Mouse (Mus musculus): Measurements from ENCODE around the gene Ntsr1. TPM values are rescaled to one million over a fixed set of nuclear protein-coding genes. Genes with fewer than 3 reads are reported as not detected.

Gene Ntsr1
- polyA plus RNA-seq, 1 experiment = 3.6 TPM

DNA sequence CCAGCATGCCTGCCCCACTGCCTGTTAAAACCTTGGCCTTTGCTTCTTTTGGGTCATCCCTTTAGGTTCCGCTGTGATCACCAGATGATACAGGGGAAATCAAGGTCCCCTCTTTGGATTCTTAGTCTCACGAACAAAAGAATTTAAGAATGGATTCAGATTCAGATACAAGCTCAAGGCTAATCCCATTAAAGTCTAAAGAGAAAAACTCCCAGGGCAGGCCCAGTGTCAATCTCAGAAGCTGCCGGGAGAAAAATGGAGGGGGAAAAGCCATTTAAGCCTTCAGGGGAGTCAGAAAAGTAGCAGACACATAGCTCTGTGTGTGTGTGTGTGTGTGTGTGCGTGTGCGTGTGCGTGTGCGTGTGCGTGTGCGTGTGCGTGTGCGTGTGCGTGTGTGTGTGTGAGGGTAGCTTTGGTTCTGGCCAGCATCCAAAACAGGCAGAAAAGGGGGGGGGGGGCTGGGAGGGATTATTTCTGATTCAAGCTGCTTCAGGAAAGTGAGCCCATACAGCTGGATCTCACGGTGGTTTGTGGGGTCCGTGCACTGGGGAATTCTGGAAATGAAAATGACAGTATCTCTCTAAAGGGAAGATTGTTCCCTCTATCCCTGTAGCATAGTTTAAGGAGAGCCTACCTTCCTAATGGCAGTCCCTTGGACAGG, 8.8 kb downstream of the Ntsr1 start:
- no peak for TF ChIP-seq POLR2A (IDR thresholded peaks at IDR 0.05; ENCODE audit: borderline replicate concordance, extremely low read depth, insufficient read depth, insufficient read length, poor library complexity, severe bottlenecking)
- TF ChIP-seq CTCF (IDR thresholded peaks at IDR 0.05; ENCODE audit: borderline replicate concordance, extremely low read depth, insufficient read depth, insufficient read length) = no peak
- peak; percentile 66 for DNase-seq (ENCODE audit: low read depth)

DNA sequence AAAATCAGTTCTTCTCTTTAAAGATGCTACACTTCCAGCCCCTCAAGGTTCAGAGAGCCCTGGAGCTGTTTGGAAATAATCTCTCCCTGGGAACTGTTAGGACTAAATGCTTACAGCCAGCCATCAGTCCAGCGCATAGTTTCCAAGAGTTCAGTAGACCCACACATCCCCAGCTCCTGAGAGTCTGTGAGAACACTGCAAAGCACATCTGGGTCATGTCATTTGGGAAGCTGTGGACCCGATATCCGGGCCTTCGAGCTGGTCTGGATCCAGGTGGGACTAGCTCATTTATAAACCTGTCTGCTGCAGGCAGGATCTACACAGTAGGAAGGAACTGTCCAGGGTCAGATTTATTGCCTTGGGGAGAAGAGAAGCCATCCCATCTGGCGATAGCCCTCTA, 11.1 kb downstream of the Ntsr1 start:
- no peak for DNase-seq (ENCODE audit: low read depth)
- TF ChIP-seq POLR2A (IDR thresholded peaks at IDR 0.05; ENCODE audit: borderline replicate concordance, extremely low read depth, insufficient read depth, insufficient read length, poor library complexity, severe bottlenecking) = no peak
- TF ChIP-seq CTCF (IDR thresholded peaks at IDR 0.05; ENCODE audit: borderline replicate concordance, extremely low read depth, insufficient read depth, insufficient read length) = no peak

DNA sequence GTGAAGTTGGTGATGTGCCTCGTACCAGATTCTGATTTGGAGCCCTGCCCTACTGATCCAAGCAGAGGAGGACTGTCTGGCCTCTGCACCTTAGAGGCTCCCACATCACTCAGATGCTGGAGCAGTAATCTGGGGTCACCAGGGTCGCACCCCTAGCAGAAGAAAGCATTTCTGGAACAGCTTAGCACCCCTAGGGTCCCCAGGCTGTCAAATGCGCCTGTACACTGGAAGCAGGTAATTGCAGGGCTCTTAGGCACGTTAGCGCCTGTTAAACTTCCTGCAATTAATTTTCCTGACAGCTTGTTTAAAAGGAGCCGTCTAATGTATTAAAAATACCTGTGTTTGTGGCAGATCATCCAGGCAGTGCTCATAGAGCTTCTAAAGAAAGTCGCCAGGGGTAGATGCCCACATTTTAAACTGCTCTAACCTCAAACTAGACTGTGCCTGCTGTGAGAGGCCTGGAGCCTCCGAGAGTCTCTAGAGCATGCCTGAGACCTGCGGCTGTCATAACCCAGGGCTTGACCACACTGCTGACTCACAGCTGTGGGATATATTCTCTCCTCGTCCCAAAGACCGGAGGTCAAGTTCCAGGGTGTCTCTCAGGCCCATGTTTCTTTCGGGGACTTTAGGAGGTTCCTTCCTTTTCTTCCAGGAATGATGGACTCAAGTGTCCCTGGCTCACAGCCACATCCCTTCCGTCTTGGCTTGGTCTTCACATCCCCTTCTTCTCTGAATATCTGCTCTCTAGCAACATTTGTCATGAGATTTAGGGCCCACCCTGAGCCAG, 12.3 kb downstream of the Ntsr1 start:
- DNase-seq (ENCODE audit: low read depth) = peak; percentile 29
- TF ChIP-seq CTCF (IDR thresholded peaks at IDR 0.05; ENCODE audit: borderline replicate concordance, extremely low read depth, insufficient read depth, insufficient read length) = no peak
- no peak for TF ChIP-seq POLR2A (IDR thresholded peaks at IDR 0.05; ENCODE audit: borderline replicate concordance, extremely low read depth, insufficient read depth, insufficient read length, poor library complexity, severe bottlenecking)

DNA sequence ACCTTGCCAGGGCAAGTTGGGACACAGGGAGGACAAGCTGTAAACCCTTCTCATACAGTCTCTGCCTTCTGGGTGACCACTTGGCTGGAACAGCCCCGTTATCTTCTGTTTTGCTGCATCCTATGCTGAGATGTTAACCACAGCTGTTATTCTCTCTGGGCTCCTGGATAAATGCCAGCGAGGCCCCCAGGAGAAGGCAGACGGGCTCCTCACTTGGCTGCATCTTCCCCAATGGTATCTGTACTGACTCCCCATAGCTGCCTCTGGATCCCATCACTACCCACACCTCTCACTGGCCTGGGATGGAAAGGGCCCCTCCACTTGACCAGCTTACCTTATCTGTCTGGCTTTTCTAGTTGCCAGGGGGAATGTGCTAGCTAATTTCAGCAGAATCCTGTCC, 13.2 kb downstream of the Ntsr1 start:
- TF ChIP-seq POLR2A (IDR thresholded peaks at IDR 0.05; ENCODE audit: borderline replicate concordance, extremely low read depth, insufficient read depth, insufficient read length, poor library complexity, severe bottlenecking) (no peak), CTCF (IDR thresholded peaks at IDR 0.05; ENCODE audit: borderline replicate concordance, extremely low read depth, insufficient read depth, insufficient read length) (no peak)
- no peak for DNase-seq (ENCODE audit: low read depth)

DNA sequence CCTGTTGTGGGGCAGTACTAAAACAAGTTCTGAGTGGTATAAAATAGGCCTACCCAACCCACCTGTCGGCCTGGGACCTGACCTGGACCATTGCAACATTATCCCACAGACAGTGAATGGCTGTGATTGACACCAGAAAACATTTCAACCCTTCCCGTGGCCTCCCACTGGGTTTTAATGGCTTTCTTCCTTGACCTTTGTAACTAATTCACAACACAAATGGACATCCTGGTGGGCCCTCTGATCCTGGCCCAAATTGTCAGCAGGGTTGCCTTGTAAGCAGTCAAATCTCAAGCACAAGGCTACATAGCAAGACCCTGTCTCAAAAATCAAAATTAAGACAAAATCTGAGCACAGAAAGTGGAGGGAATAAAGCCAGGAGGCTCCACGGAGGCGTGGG, 14.1 kb downstream of the Ntsr1 start:
- TF ChIP-seq CTCF (IDR thresholded peaks at IDR 0.05; ENCODE audit: borderline replicate concordance, extremely low read depth, insufficient read depth, insufficient read length) (no peak), POLR2A (IDR thresholded peaks at IDR 0.05; ENCODE audit: borderline replicate concordance, extremely low read depth, insufficient read depth, insufficient read length, poor library complexity, severe bottlenecking) (no peak)
- DNase-seq (ENCODE audit: low read depth) = no peak

DNA sequence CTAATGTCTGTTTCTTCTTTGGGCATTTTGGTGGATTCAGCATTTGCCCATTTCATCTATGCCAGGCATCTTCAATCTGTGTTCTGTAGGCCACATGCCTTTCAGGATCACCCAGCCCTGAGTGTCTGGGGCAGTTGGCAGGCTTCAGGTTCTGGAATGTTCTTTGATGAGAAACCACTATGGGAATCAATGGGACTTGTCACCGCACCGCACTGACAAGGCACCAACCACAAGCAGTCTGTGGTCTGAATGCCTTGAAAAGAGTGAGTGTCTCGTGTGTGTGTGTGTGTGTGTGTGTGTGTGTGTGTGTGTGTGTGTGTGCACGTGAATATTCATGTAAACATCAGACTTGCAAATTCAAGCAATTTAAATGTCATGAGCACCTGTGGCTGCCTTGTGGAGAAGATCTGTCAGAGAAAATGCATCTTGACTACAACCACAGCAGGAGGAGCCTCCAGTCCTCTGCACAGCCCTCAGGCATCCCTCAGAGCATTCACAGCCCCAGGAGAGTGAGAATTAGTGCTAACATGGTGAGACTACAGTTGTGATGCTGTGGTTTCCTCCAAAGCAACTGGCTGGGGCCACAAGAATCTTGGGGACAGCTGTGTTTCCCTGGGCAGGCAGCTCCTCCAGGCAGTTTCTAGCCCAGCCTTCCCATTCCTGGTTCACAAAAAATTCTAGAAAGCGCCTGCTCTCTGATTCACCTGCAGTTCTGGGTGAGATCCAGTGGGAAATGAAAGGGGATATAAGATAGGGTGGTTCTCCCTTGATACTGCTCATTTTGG, 21.9 kb downstream of the Ntsr1 start:
- TF ChIP-seq POLR2A (IDR thresholded peaks at IDR 0.05; ENCODE audit: borderline replicate concordance, extremely low read depth, insufficient read depth, insufficient read length, poor library complexity, severe bottlenecking) = no peak
- no peak for TF ChIP-seq CTCF (IDR thresholded peaks at IDR 0.05; ENCODE audit: borderline replicate concordance, extremely low read depth, insufficient read depth, insufficient read length)

DNA sequence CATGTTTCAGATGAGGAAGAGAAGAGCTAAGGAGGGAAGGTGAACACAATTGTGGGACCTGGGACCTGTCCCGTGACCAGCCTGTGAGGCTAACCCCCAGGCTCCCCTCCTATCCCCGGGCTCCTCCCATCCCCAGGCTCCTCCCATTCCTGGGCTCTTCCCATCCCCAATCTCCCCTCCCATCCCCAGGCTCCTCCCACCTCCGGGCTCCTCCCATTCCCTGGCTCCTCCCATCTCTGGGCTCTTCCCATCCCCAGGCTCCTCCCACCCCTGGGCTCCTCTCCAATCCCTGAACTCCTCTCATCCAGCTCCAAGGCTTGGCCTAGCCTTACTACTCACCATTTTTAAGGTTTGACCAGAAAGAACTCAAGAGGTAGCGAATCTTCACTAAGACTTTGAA, 23.0 kb downstream of the Ntsr1 start:
- TF ChIP-seq POLR2A (IDR thresholded peaks at IDR 0.05; ENCODE audit: borderline replicate concordance, extremely low read depth, insufficient read depth, insufficient read length, poor library complexity, severe bottlenecking) = no peak
- no peak for TF ChIP-seq CTCF (IDR thresholded peaks at IDR 0.05; ENCODE audit: borderline replicate concordance, extremely low read depth, insufficient read depth, insufficient read length)
- DNase-seq (ENCODE audit: low read depth) = no peak

More for the DNA sequence above, 21.9 kb downstream of the Ntsr1 start:
- peak; percentile 67 for DNase-seq (ENCODE audit: low read depth)

DNA sequence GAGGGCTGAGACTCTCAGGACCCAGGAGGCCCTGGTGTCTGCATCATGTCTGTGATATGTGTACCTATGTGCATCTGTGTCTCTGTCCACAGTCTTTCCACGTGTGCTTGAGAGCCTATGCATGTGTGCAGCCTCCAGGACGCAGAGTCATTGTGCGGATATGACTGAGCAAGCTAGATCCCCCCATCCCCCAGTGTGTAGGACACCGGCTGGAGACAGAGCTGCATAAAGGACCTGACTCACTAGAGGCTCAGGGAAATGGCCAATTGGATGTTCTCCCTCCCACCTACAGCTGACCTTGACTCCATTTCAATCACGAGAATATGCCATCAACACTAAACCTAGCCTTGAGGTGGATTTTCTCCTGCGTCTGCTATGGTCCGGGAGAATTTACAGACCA, 27.7 kb downstream of the Ntsr1 start:
- TF ChIP-seq CTCF (IDR thresholded peaks at IDR 0.05; ENCODE audit: borderline replicate concordance, extremely low read depth, insufficient read depth, insufficient read length) (no peak), POLR2A (IDR thresholded peaks at IDR 0.05; ENCODE audit: borderline replicate concordance, extremely low read depth, insufficient read depth, insufficient read length, poor library complexity, severe bottlenecking) (no peak)
- DNase-seq (ENCODE audit: low read depth) = peak; percentile 58

DNA sequence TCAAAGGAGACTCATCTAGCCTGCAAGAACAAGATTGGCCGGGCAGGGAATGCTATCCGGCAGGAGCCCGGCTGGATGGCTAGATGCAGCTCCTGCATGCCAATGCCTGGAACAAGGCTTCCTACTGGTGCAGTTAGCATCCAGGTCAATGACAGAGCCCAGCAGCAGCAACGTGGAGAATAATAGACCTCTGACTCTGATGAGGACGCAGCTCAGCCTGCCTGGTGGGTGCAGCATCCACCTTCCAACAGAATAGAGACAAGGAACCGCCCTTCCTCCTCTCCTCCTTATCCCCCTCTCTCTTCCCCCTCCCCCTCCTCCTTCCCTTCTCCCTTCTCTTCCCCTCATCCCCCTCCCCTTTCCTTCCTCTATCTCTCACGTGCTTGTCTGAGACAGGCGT, 28.1 kb downstream of the Ntsr1 start:
- no peak for TF ChIP-seq CTCF (IDR thresholded peaks at IDR 0.05; ENCODE audit: borderline replicate concordance, extremely low read depth, insufficient read depth, insufficient read length)
- no peak for TF ChIP-seq POLR2A (IDR thresholded peaks at IDR 0.05; ENCODE audit: borderline replicate concordance, extremely low read depth, insufficient read depth, insufficient read length, poor library complexity, severe bottlenecking)
- DNase-seq (ENCODE audit: low read depth) = peak; percentile 64

DNA sequence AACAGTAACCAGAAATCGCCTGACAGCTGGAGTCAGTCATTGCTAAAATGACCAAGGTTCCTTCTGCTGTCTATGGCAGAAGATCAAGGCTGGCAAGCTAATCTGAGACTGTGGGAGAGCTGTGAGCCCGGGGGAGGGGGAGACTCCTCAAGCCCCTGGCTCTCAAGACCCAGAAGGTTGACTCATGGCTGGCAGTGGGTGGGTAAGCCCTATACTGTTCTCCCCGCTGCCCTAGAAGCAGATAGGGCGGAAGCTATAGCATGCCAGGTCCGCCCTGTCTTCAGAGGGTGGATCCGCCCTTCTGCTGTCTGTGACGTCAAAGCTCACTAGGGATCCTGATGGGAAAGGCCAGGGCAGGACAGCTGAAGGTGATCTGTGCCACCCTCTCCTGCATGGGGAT, 30.4 kb downstream of the Ntsr1 start:
- peak; percentile 64 for DNase-seq (ENCODE audit: low read depth)

DNA sequence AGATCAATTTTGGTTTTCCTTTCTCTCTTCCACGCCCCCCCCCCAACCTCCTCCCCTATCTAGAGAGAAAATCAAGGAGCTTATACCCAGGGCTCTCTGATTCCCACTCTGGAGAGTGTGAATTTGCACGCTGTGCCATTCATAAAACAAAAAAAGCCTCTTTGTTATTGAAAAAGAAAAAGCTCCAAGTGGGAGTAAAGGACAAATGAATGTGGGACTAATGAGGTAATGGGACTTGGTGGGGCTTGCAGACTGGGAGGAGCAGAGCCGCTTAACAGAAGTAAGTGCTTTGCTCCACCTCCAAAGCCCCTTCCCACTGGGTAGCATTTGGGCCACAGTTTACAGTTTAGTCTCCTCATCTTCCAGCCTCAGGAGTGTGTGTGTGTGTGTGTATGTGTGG, 30.8 kb downstream of the Ntsr1 start:
- no peak for TF ChIP-seq POLR2A (IDR thresholded peaks at IDR 0.05; ENCODE audit: borderline replicate concordance, extremely low read depth, insufficient read depth, insufficient read length, poor library complexity, severe bottlenecking)
- TF ChIP-seq CTCF (IDR thresholded peaks at IDR 0.05; ENCODE audit: borderline replicate concordance, extremely low read depth, insufficient read depth, insufficient read length) = no peak
- peak; percentile 91 for DNase-seq (ENCODE audit: low read depth)

More for the DNA sequence above, 30.4 kb downstream of the Ntsr1 start:
- no peak for TF ChIP-seq CTCF (IDR thresholded peaks at IDR 0.05; ENCODE audit: borderline replicate concordance, extremely low read depth, insufficient read depth, insufficient read length)
- no peak for TF ChIP-seq POLR2A (IDR thresholded peaks at IDR 0.05; ENCODE audit: borderline replicate concordance, extremely low read depth, insufficient read depth, insufficient read length, poor library complexity, severe bottlenecking)

All from brain, embryonic 14.5 days (tissue).